Mouse (Mus musculus): ENCODE measurements around the gene Meis2. TPM values are rescaled to one million over a fixed set of nuclear protein-coding genes. Genes with fewer than 3 reads are reported as not detected.
A peak's percentile ranks its signal among the peaks of the same experiment; 100 is the strongest.

The Meis2 gene
- polyA plus RNA-seq, 1 experiment from 2014 or later: 17.1 TPM

DNA sequence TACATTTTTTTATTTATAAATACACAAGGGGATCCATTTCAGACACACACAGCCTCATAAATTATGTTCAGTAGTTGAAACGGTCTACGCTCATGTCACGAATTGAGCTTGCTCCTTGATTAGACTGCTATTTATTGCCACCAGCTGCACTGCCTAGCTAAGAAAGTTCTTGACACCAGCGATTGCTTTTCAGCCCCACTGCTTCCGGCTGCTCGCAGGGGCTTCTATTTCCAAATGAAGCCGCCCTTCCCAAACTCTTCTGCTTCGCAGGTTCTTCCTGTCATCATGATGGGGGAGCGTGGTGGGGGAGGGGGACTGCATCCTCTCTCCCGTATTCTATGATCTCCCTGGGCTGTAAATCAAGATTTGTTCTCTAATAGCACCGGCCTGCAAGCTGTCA lies 252.3 kb downstream of the Meis2 start:
- no peaks in the 10 kb centered on the region for H3K27me3 ChIP-seq
- H3K4me3 ChIP-seq: no peak overlapping the region
- ATAC-seq (ENCODE audit: insufficient number of reproducible peaks, low FRiP score, low TSS enrichment, low read depth): no peak
- no peaks in the 10 kb centered on the region for H3K36me3 ChIP-seq
- H3K27ac ChIP-seq: no peak overlapping the region
- no peaks in the 10 kb centered on the region for H3K9me3 ChIP-seq
- H3K4me1 ChIP-seq: peaks cover 7% of the 10 kb centered on the region
- peak overlapping the region; percentile 37 for H3K4me2 ChIP-seq
- 6% methylated on average over 11 of the region's 11 CpGs for WGBS
- no peak overlapping the region for H3K9ac ChIP-seq

Data from limb, embryonic 15.5 days (tissue).